Mouse (Mus musculus): Measurements from ENCODE around the gene Cbx4. TPM values are rescaled to one million over a fixed set of nuclear protein-coding genes. Genes with fewer than 3 reads are reported as not detected.

Cbx4 gene
- total and polyA plus RNA-seq, 2 experiments from 2014 or later, result 8.2 to 23.1 TPM

- WGBS, result 5% methylated on average over 47 of the region's 47 CpGs
- Histone ChIP-seq H3K36me3 (replicated peaks; ENCODE audit: control insufficient read depth, insufficient read depth, low read length) (no peaks in the 10 kb centered on the region), H3K4me1 (ENCODE audit: control insufficient read depth, insufficient read depth) (peaks cover 41% of the 10 kb centered on the region), H3K4me2 (ENCODE audit: low read depth, low read length) (peak overlapping the region; percentile 52), H3K27ac (ENCODE audit: low read depth) (no peak overlapping the region), H3K9me3 (replicated peaks; ENCODE audit: control insufficient read depth, low read length) (no peaks in the 10 kb centered on the region), H3K4me3 (ENCODE audit: low read depth, low read length) (peak overlapping the region; percentile 56; the same call in 1 of the 2 replicates), H3K27me3 (ENCODE audit: control insufficient read depth, insufficient read depth, low read length) (peaks cover 79% of the 10 kb centered on the region), H3K9ac (replicated peaks; ENCODE audit: low read depth, low read length) (no peak overlapping the region)
- ATAC-seq (ENCODE audit: insufficient read depth, low read depth) (no peak), DNase-seq (ENCODE audit: low spot score) (peak; percentile 28)
- TF ChIP-seq EP300 (IDR thresholded peaks at IDR 0.05; ENCODE audit: low read depth) (no peak), CTCF (IDR thresholded peaks at IDR 0.05; ENCODE audit: low read depth) (peak; percentile 49)
These were observed 31.4 kb downstream of the Cbx4 start for GRCm38 (mm10) chr11:119054351-119055345.

GRCm38 (mm10) chr11:119053738-119054350 lies 32.2 kb downstream of the Cbx4 start:
- H3K9ac ChIP-seq (replicated peaks; ENCODE audit: low read depth, low read length), result no peak overlapping the region

GRCm38 (mm10) chr11:119053257-119053670 lies 32.8 kb downstream of the Cbx4 start:
- TF ChIP-seq EP300 (IDR thresholded peaks at IDR 0.05; ENCODE audit: low read depth) (0 out of 2 replicates have a peak, but pooled peaks have one; percentile 3), CTCF (IDR thresholded peaks at IDR 0.05; ENCODE audit: low read depth) (peak; percentile 8; the same call in 1 of the 2 replicates)
- Histone ChIP-seq H3K4me3 (ENCODE audit: low read depth, low read length) (peak overlapping the region; percentile 17), H3K27ac (ENCODE audit: low read depth) (peak overlapping the region; percentile 3; the same call in 1 of the 2 replicates), H3K4me1 (ENCODE audit: control insufficient read depth, insufficient read depth) (peaks cover 36% of the 10 kb centered on the region), H3K27me3 (ENCODE audit: control insufficient read depth, insufficient read depth, low read length) (peaks cover 79% of the 10 kb centered on the region), H3K36me3 (replicated peaks; ENCODE audit: control insufficient read depth, insufficient read depth, low read length) (no peaks in the 10 kb centered on the region), H3K4me2 (ENCODE audit: low read depth, low read length) (peak overlapping the region; percentile 52), H3K9me3 (replicated peaks; ENCODE audit: control insufficient read depth, low read length) (no peaks in the 10 kb centered on the region), H3K9ac (replicated peaks; ENCODE audit: low read depth, low read length) (no peak overlapping the region)
- peak; percentile 77 for ATAC-seq (ENCODE audit: insufficient read depth, low read depth)
- WGBS, result 0% methylated on average over 39 of the region's 42 CpGs
- peak; percentile 84 for DNase-seq (ENCODE audit: low spot score)

More at GRCm38 (mm10) chr11:119053738-119054350, 32.2 kb downstream of the Cbx4 start:
- Histone ChIP-seq H3K4me2 (ENCODE audit: low read depth, low read length) (peak overlapping the region; percentile 52), H3K4me1 (ENCODE audit: control insufficient read depth, insufficient read depth) (peaks cover 41% of the 10 kb centered on the region), H3K27ac (ENCODE audit: low read depth) (no peak overlapping the region), H3K27me3 (ENCODE audit: control insufficient read depth, insufficient read depth, low read length) (peaks cover 79% of the 10 kb centered on the region), H3K9me3 (replicated peaks; ENCODE audit: control insufficient read depth, low read length) (no peaks in the 10 kb centered on the region), H3K36me3 (replicated peaks; ENCODE audit: control insufficient read depth, insufficient read depth, low read length) (no peaks in the 10 kb centered on the region), H3K4me3 (ENCODE audit: low read depth, low read length) (peak overlapping the region; percentile 17)
- ATAC-seq (ENCODE audit: insufficient read depth, low read depth) (no peak), DNase-seq (ENCODE audit: low spot score) (peak; percentile 5)
- whole genome bisulfite sequencing, result 2% methylated on average over 33 of the region's 35 CpGs
- no peak for TF ChIP-seq CTCF (IDR thresholded peaks at IDR 0.05; ENCODE audit: low read depth)
- TF ChIP-seq EP300 (IDR thresholded peaks at IDR 0.05; ENCODE audit: low read depth), result no peak

GRCm38 (mm10) chr11:119052661-119053256 lies 33.3 kb downstream of the Cbx4 start:
- no peak overlapping the region for H3K9ac ChIP-seq (replicated peaks; ENCODE audit: low read depth, low read length)
- H3K27me3 ChIP-seq (ENCODE audit: control insufficient read depth, insufficient read depth, low read length), result peaks cover 79% of the 10 kb centered on the region
- TF ChIP-seq EP300 (IDR thresholded peaks at IDR 0.05; ENCODE audit: low read depth), result 0 out of 2 replicates have a peak, but pooled peaks have one; percentile 41
- no peak for TF ChIP-seq CTCF (IDR thresholded peaks at IDR 0.05; ENCODE audit: low read depth)
- peaks cover 31% of the 10 kb centered on the region for H3K4me1 ChIP-seq (ENCODE audit: control insufficient read depth, insufficient read depth)
- H3K36me3 ChIP-seq (replicated peaks; ENCODE audit: control insufficient read depth, insufficient read depth, low read length), result no peaks in the 10 kb centered on the region
- ATAC-seq (ENCODE audit: insufficient read depth, low read depth) (peak; percentile 49), DNase-seq (ENCODE audit: low spot score) (peak; percentile 74)
- H3K4me3 ChIP-seq (ENCODE audit: low read depth, low read length), result peak overlapping the region; percentile 17
- H3K4me2 ChIP-seq (ENCODE audit: low read depth, low read length), result peak overlapping the region; percentile 52
- peak overlapping the region; percentile 3; the same call in 1 of the 2 replicates for H3K27ac ChIP-seq (ENCODE audit: low read depth)
- WGBS, result 5% methylated on average over 13 of the region's 13 CpGs
- no peaks in the 10 kb centered on the region for H3K9me3 ChIP-seq (replicated peaks; ENCODE audit: control insufficient read depth, low read length)

Measured in heart, postnatal 0 days (tissue).